Mouse (Mus musculus) heart, adult 2 months (tissue): ENCODE measurements around the gene Fev.

Source experiments
- CTCF ChIP-seq: fragments of 200-600 bp; IDR thresholded peaks from 2 replicates; pipeline ENCODE4 v1.8.1; 2022; ENCODE audit warnings: antibody characterized with exemption, mild to moderate bottlenecking, moderate library complexity
- EP300 ChIP-seq: fragments of 200-500 bp; IDR thresholded peaks from 2 replicates; pipeline ENCODE4 v1.6.1; 2011; ENCODE audit warnings: low read depth, low read length, control low read depth; ENCODE audit not compliant: insufficient read depth

DNA sequence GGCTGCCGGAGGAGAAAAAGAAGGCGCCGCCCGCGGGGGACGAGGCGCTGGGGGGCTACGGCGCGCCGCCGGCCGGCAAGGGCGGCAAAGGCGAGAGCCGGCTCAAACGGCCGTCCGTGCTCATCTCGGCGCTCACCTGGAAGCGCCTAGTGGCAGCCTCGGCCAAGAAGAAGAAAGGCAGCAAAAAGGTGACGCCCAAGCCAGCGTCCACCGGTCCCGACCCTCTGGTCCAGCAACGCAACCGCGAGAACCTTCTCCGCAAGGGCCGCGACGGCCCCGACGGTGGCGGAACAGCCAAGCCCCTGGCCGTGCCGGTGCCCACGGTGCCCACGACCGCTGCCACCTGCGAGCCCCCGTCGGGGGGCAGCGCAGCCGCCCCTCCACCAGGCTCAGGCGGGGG is 30.1 kb downstream of the Fev start:
- TF ChIP-seq CTCF (no peak), EP300 (no peak)
